Mouse (Mus musculus) embryonic facial prominence, embryonic 11.5 days (tissue): ENCODE measurements around the gene Nfyc. TPM values are rescaled to one million over a fixed set of nuclear protein-coding genes. Genes with fewer than 3 reads are reported as not detected.
A peak's percentile ranks its signal among the peaks of the same experiment; 100 is the strongest.

ENCODE experiments used
- ATAC-seq: fragments of 200-750 bp; cut with Nextera tagmentation; replicated peaks from 2 replicates; pipeline ENCODE4 v1.8.0; 2017; ENCODE audit warnings: low read depth; ENCODE audit not compliant: insufficient number of reproducible peaks, low FRiP score, low TSS enrichment
- DNase-seq: peaks from one replicate; pipeline ENCODE4 v3.0.0-alpha.2; 2015; ENCODE audit warnings: low spot score
- H3K27ac ChIP-seq: fragments of 300-500 bp; sonication (generic); replicated peaks from 2 replicates; pipeline ENCODE4 v1.5.1; 2014; ENCODE audit warnings: mild to moderate bottlenecking, low read depth, low read length, control low read depth
- H3K27me3 ChIP-seq: fragments of 300-500 bp; sonication (generic); 2 replicates; pipeline ENCODE4 v1.6.1; 2014; ENCODE audit warnings: mild to moderate bottlenecking, low read length, moderate library complexity, mixed read lengths; ENCODE audit not compliant: control insufficient read depth, insufficient read depth
- H3K36me3 ChIP-seq: fragments of 300-500 bp; sonication (generic); replicated peaks from 2 replicates; pipeline ENCODE4 v1.6.1; 2014; ENCODE audit warnings: low read depth, mild to moderate bottlenecking, low read length, moderate library complexity, mixed read lengths; ENCODE audit not compliant: control insufficient read depth, insufficient read depth
- H3K4me1 ChIP-seq: fragments of 300-500 bp; sonication (generic); 2 replicates; pipeline ENCODE4 v1.6.1; 2014; ENCODE audit warnings: low read length, mixed read lengths; ENCODE audit not compliant: control insufficient read depth, insufficient read depth
- H3K4me2 ChIP-seq: fragments of 300-500 bp; sonication (generic); 2 replicates; pipeline ENCODE4 v1.6.1; 2014; ENCODE audit warnings: low read depth, mild to moderate bottlenecking, control low read depth, low read length, moderate library complexity
- H3K4me3 ChIP-seq: fragments of 300-500 bp; sonication (generic); 2 replicates; pipeline ENCODE4 v1.5.1; 2014; ENCODE audit warnings: low read depth, low read length, control low read depth
- H3K9ac ChIP-seq: fragments of 300-500 bp; sonication (generic); replicated peaks from 2 replicates; pipeline ENCODE4 v1.6.1; 2014; ENCODE audit warnings: mild to moderate bottlenecking, control low read depth, low read length
- H3K9me3 ChIP-seq: fragments of 300-500 bp; sonication (generic); replicated peaks from 2 replicates; pipeline ENCODE4 v1.6.1; 2016; ENCODE audit warnings: mild to moderate bottlenecking, low read length, inconsistent platforms, mixed read lengths; ENCODE audit not compliant: control insufficient read depth
- WGBS: fragments of 180-500 bp; shearing (Covaris S2); extraction: QIAGEN DNeasy Blood & Tissue Kit; methylation state at CpG from one replicate; pipeline ENCODE4 v1.1.7; 2014; 5-methylcytosine and 5-hydroxymethylcytosine counted together
- polyA plus RNA-seq: library from polyadenylated mRNA; unstranded; fragments of >200 nt; fragmentation: Nextera tagmentation; extraction: Ambion mirVana; gene quantifications from 2 replicates; pipeline ENCODE4 v1.2.1, GENCODE M21; 2014

The Nfyc gene
- polyA plus RNA-seq, 1 experiment from 2014 or later, result 137 TPM

DNA sequence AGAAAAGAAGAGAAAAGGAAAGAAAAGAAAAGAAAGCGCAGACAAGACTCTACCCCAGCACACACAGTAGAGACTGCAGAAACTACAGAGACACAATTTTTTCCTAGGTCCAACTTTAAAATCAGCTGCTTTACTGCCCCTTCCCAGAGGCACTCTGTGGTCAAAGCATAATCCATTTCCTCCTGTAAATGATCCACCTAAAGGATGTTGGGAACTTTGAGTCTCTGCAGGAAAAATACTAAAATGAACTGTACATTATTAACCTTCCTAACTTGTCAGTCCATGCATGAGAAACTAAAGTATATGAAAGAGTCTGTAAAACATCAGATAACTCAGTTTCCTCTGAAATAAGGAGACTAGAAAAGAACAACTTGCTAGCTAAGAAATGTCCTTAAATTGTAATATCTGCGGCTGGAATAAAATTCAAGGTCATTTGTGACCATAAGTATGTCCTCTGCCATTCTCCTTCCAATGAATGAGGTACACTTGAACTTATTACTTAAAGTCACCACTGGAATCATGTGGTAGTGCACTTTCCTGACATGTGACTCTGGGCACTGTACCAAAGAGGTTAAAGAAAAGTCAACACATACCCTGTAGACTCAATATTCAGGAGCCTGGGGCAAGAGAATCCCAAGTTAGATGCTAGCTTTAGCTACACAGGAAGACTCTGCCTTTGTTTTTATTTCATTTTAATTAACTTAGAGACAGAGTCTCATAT lies 9.0 kb downstream of the Nfyc start:
- Histone ChIP-seq H3K27me3 (no peaks in the 10 kb centered on the region), H3K4me3 (no peak overlapping the region), H3K36me3 (no peaks in the 10 kb centered on the region), H3K4me2 (no peak overlapping the region), H3K9me3 (no peaks in the 10 kb centered on the region), H3K9ac (no peak overlapping the region), H3K4me1 (no peaks in the 10 kb centered on the region; the same call in 1 of the 2 replicates), H3K27ac (no peak overlapping the region)
- ATAC-seq, result no peak
- DNase-seq, result no peak
- WGBS, result 93% methylated on average over 2 of the region's 2 CpGs

DNA sequence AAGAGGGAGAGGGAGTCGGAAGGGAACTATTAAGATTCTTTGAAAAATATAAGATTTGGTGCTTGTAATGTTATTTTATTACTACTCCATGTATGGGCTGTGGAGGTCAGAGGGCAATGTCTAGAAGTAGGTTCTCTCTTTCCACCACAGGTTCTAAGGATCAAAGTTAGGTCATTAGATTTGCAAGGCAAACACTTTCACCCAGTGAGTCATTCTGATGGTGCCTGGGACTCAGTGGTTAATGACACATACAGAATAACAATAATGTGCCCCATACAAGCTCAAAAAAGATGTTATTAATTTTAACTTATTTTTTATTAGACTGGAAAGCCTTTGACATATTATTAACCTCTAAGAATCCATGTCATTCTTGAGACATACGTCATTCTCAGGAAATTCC lies 11.5 kb downstream of the Nfyc start:
- Histone ChIP-seq H3K4me2 (no peak overlapping the region), H3K36me3 (no peaks in the 10 kb centered on the region), H3K9me3 (no peaks in the 10 kb centered on the region), H3K9ac (no peak overlapping the region), H3K4me1 (no peaks in the 10 kb centered on the region; the same call in 1 of the 2 replicates), H3K27ac (no peak overlapping the region), H3K27me3 (no peaks in the 10 kb centered on the region), H3K4me3 (no peak overlapping the region)
- ATAC-seq (no peak), DNase-seq (no peak)
- WGBS, result 90% methylated on average over 2 of the region's 2 CpGs

DNA sequence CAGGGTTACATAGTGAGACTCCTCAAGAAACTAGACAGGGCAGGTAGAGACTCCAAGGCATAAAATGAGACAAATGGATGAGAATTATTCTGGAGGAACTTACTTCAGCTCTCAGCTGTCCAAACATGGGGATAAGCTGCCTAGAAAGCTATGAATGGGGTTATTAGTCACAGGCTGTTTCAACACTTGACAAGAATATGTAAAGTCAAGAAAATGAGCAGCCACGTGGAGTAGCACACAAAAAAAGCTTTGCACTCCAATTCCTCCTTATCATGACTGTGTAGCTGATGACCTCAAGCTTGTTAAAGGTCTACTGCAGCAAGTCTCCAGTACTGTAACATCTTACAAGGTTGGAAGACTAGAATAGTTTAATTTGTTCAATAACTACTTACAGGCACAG lies 12.1 kb downstream of the Nfyc start:
- 60% methylated on average over 1 of the region's 1 CpGs for WGBS
- H3K27ac ChIP-seq, result no peak overlapping the region
- H3K9me3 ChIP-seq, result no peaks in the 10 kb centered on the region
- ATAC-seq (no peak), DNase-seq (no peak)
- H3K27me3 ChIP-seq, result no peaks in the 10 kb centered on the region
- H3K4me2 ChIP-seq, result no peak overlapping the region
- H3K4me1 ChIP-seq, result no peaks in the 10 kb centered on the region; the same call in 1 of the 2 replicates
- H3K36me3 ChIP-seq, result no peaks in the 10 kb centered on the region
- H3K9ac ChIP-seq, result no peak overlapping the region
- H3K4me3 ChIP-seq, result no peak overlapping the region

DNA sequence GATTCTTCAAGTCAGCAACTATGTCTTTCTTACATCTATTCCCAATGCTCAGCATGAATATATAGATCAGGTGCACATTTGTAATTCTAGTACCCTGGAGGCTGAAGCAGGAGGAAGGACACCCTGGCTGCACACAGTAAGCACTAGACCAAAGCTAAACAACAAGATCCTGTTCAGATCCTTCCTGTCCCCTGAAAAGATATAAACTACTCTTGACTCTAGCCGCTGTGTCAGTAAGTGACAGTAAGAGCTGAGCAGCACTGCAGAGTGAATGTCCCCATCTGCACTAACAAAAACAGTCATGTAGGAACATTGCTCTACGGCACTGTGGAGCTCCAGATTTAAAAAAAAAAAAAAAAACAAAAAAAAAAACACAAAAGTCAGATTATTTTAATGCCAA lies 13.4 kb downstream of the Nfyc start:
- 82% methylated on average over 2 of the region's 2 CpGs for WGBS

DNA sequence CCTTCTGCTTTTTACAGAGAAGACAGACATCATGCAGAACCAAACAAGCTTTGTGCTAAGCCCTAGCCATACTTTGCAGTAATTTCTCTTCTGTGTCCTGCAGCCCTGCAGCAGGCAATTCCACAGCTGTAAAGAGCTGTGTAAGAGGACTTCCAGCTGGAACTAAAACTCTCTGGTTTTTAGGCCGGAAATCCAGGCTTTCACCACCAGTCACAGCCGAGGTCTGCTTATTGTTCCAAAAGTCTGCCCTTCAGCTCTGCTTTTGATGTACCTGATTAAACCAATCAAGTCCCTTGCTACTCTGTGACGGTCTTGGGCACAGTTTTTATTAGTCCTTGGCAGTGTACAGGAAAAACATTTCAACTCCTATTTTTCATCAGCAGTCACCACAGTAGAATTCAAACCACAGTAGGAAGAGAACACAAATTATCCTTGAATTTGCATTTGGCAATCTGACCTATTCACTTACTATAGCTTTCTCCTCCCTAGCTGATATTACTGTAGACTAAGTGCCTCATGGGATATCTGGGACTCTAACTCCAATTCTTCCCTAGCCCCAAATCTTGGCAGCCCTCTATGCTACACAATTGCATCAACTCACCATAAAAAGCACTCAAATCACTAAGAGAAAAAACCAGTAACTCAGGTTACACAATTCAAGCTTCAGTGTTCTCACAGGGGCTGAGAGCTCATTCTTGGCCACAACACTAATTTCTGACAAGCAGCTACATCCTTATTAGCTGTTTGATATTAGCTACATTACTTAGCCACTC lies 14.2 kb downstream of the Nfyc start:
- no peak overlapping the region for H3K4me2 ChIP-seq
- no peak overlapping the region for H3K9ac ChIP-seq
- H3K27ac ChIP-seq, result 0 out of 2 replicates have a peak overlapping the region, but pooled peaks have one; percentile 16
- H3K36me3 ChIP-seq, result no peaks in the 10 kb centered on the region
- H3K9me3 ChIP-seq, result no peaks in the 10 kb centered on the region
- no peaks in the 10 kb centered on the region for H3K27me3 ChIP-seq
- ATAC-seq (no peak), DNase-seq (peak; percentile 63)
- H3K4me3 ChIP-seq, result no peak overlapping the region
- 14% methylated on average over 3 of the region's 3 CpGs for WGBS
- no peaks in the 10 kb centered on the region for H3K4me1 ChIP-seq

More for the DNA sequence above, 13.4 kb downstream of the Nfyc start:
- Histone ChIP-seq H3K27me3 (no peaks in the 10 kb centered on the region), H3K36me3 (no peaks in the 10 kb centered on the region), H3K27ac (no peak overlapping the region), H3K4me3 (no peak overlapping the region), H3K9me3 (no peaks in the 10 kb centered on the region), H3K4me1 (no peaks in the 10 kb centered on the region), H3K4me2 (no peak overlapping the region), H3K9ac (no peak overlapping the region)
- no peak for ATAC-seq
- DNase-seq, result no peak

DNA sequence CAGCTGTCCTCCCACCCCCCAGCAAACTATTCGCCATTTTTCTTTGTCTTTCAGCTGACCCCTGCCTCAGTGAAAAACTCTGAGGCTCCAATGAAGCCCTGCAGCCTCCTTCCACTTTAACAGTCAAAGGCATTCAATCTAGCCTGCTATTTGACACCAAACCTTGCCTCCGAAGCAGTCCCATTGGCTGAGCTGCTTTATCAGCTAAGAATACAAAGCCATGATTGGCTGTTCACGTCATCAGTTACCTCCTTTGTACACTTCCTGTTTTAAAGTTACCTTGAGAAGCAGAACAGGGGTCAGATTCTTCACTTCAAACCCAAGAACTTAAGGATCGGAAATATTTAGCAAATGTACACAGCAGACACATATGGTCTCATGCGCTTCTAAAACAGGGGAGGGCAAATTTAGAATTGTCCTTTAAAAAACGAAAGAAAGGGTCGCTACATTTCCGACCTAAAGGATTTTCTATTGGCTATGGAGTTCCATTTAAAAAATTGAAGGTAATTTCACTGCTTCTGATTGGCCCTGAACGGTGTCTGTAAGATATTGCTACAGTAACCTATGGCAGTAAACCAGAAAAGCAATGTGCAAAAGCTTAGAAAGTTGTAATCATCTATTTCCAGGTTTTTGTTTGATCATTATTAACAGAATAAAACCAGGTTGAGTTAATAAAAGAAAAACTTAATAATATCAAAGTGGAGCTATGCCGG lies 15.6 kb downstream of the Nfyc start:
- DNase-seq (peak; percentile 95), ATAC-seq (peak; percentile 97)
- Histone ChIP-seq H3K9ac (peak overlapping the region; percentile 59), H3K27ac (peak overlapping the region; percentile 1; the same call in 1 of the 2 replicates), H3K4me2 (peak overlapping the region; percentile 59), H3K36me3 (no peaks in the 10 kb centered on the region), H3K9me3 (no peaks in the 10 kb centered on the region), H3K4me3 (peak overlapping the region; percentile 45), H3K4me1 (no peaks in the 10 kb centered on the region), H3K27me3 (no peaks in the 10 kb centered on the region)
- WGBS, result 8% methylated on average over 10 of the region's 10 CpGs

DNA sequence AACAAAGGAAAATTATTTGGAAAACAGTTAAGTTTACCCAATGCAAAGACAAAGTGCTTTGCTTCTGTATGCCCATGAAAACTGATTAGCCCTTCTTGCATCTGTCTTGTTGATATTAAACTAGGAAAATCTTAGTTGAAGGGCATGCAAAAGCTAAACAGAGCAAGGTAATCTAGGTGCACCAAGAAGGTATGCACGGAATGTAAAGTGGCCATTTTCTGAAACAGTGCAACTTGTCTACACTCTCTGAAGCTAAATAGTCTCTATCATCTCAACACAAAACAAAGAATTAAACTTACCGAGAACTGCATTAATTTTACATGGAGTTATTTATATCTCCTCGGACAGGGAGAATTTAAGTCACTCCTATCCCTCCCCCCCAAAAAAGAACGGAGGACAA lies 16.2 kb downstream of the Nfyc start:
- WGBS, result 14% methylated on average over 4 of the region's 4 CpGs
- H3K27me3 ChIP-seq, result no peaks in the 10 kb centered on the region
- peak overlapping the region; percentile 1; the same call in 1 of the 2 replicates for H3K27ac ChIP-seq
- H3K9ac ChIP-seq, result peak overlapping the region; percentile 59
- H3K4me3 ChIP-seq, result peak overlapping the region; percentile 45
- no peaks in the 10 kb centered on the region for H3K9me3 ChIP-seq
- H3K36me3 ChIP-seq, result no peaks in the 10 kb centered on the region
- DNase-seq, result peak; percentile 48
- H3K4me2 ChIP-seq, result peak overlapping the region; percentile 59
- ATAC-seq, result no peak
- no peaks in the 10 kb centered on the region for H3K4me1 ChIP-seq
